Mouse (Mus musculus): ENCODE results near the gene Krt42.

GRCm38 (mm10) chr11:100278759-100279158 lies 9.1 kb upstream of the Krt42 start:
- no peak for TF ChIP-seq CTCF (IDR thresholded peaks at IDR 0.05; ENCODE audit: insufficient read depth, low read depth, low read length)
- TF ChIP-seq POLR2A (IDR thresholded peaks at IDR 0.05; ENCODE audit: insufficient read depth, low read depth, low read length) = no peak

All from olfactory bulb, adult 2 months (tissue).